Mouse (Mus musculus) lung, embryonic 15.5 days (tissue): Measurements from ENCODE around the gene Usp35. TPM values are rescaled to one million over a fixed set of nuclear protein-coding genes. Genes with fewer than 3 reads are reported as not detected.

Source experiments
- ATAC-seq: fragments of 200-750 bp; cut with Nextera tagmentation; 2 replicates; pipeline ENCODE4 v1.8.0; 2017; ENCODE audit warnings: moderate number of reproducible peaks, borderline replicate concordance; ENCODE audit not compliant: low FRiP score, low TSS enrichment; ENCODE audit errors: extremely low read depth
- H3K27ac ChIP-seq: fragments of 300-500 bp; sonication (generic); 2 replicates; pipeline ENCODE4 v1.5.1; 2015; ENCODE audit warnings: moderate library complexity, mild to moderate bottlenecking, inconsistent platforms
- H3K27me3 ChIP-seq: fragments of 300-500 bp; sonication (generic); 2 replicates; pipeline ENCODE4 v1.6.1; 2015; ENCODE audit warnings: inconsistent platforms
- H3K36me3 ChIP-seq: fragments of 300-500 bp; sonication (generic); 2 replicates; pipeline ENCODE4 v1.6.1; 2015; ENCODE audit warnings: inconsistent platforms
- H3K4me1 ChIP-seq: fragments of 300-500 bp; sonication (generic); 2 replicates; pipeline ENCODE4 v1.6.1; 2015; ENCODE audit warnings: inconsistent platforms
- H3K4me2 ChIP-seq: fragments of 300-500 bp; sonication (generic); 2 replicates; pipeline ENCODE4 v1.6.1; 2015; ENCODE audit warnings: inconsistent platforms, mild to moderate bottlenecking, moderate library complexity
- H3K4me3 ChIP-seq: fragments of 300-500 bp; sonication (generic); 2 replicates; pipeline ENCODE4 v1.5.1; 2015; ENCODE audit warnings: mild to moderate bottlenecking, inconsistent platforms
- H3K9ac ChIP-seq: fragments of 300-500 bp; sonication (generic); 2 replicates; pipeline ENCODE4 v1.6.1; 2015; ENCODE audit warnings: inconsistent platforms
- H3K9me3 ChIP-seq: fragments of 300-500 bp; sonication (generic); 2 replicates; pipeline ENCODE4 v1.6.1; 2016; ENCODE audit warnings: inconsistent platforms
- WGBS: fragments of 180-500 bp; shearing (Covaris S2); methylation state at CpG from one replicate; pipeline ENCODE4 v1.1.7; 2015; 5-methylcytosine and 5-hydroxymethylcytosine counted together
- polyA plus RNA-seq: library from polyadenylated mRNA; unstranded; fragments of >200 nt; fragmentation: Nextera tagmentation; extraction: Ambion mirVana; gene quantifications from 2 replicates; pipeline ENCODE4 v1.2.1, GENCODE M21; 2015

The Usp35 gene
- polyA plus RNA-seq, 1 experiment from 2014 or later: 1.7 TPM

DNA sequence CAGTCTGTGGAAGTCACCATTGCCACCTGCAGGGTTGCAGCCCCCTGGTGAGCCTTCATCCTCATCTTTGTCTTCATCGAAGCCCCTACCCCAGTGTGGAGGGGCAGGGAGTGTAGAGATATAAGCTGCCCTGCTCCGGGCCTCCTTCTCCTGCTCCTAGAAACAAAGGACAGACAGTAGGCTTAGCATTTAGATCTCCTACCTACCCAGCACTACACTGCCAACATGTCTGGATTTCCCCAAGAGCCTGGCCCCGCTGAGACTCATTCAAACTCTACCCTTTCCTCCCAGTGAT, 21.5 kb downstream of the Usp35 start:
- 85% methylated on average over 3 of the region's 3 CpGs for WGBS
- H3K36me3 ChIP-seq: peaks cover 19% of the 10 kb centered on the region
- no peak for ATAC-seq

GRCm38 (mm10) chr7:97309461-97310340, 22.1 kb downstream of the Usp35 start:
- no peak overlapping the region for H3K4me3 ChIP-seq
- no peak overlapping the region for H3K4me2 ChIP-seq
- WGBS: 90% methylated on average over 4 of the region's 4 CpGs
- H3K9ac ChIP-seq: no peak overlapping the region
- H3K36me3 ChIP-seq: peaks cover 25% of the 10 kb centered on the region
- no peak for ATAC-seq
- no peaks in the 10 kb centered on the region for H3K4me1 ChIP-seq
- H3K9me3 ChIP-seq: no peaks in the 10 kb centered on the region
- H3K27ac ChIP-seq: no peak overlapping the region
- no peaks in the 10 kb centered on the region for H3K27me3 ChIP-seq

More for the DNA sequence above, 21.5 kb downstream of the Usp35 start:
- Histone ChIP-seq H3K27ac (no peak overlapping the region), H3K9me3 (no peaks in the 10 kb centered on the region), H3K9ac (no peak overlapping the region), H3K4me2 (no peak overlapping the region), H3K4me1 (no peaks in the 10 kb centered on the region), H3K27me3 (no peaks in the 10 kb centered on the region), H3K4me3 (no peak overlapping the region)

DNA sequence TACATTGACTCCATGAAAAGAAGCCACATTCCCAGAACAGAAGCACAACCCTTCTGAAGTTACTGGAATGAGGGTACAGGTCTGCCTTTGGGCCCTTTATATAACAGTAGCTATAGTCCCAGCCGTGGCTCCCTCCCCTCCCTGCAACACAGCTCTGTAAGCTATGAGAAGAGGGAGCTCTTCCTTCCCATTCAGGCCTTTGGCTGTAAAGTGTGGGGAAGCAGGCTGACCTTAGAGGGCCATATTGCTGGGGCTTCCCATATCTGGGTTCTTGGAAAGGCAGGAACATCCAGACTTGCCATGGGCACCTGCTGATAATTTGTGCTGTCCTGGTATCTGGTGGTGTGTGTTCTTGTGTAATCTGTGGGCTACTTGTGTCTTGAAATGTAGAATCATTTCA, 24.3 kb downstream of the Usp35 start:
- H3K9me3 ChIP-seq: no peaks in the 10 kb centered on the region
- no peaks in the 10 kb centered on the region for H3K4me1 ChIP-seq
- H3K27me3 ChIP-seq: no peaks in the 10 kb centered on the region
- ATAC-seq: no peak
- H3K4me3 ChIP-seq: no peak overlapping the region
- no peak overlapping the region for H3K9ac ChIP-seq
- peaks cover 44% of the 10 kb centered on the region for H3K36me3 ChIP-seq
- no peak overlapping the region for H3K4me2 ChIP-seq
- WGBS: 96% methylated on average over 1 of the region's 1 CpGs
- H3K27ac ChIP-seq: no peak overlapping the region

DNA sequence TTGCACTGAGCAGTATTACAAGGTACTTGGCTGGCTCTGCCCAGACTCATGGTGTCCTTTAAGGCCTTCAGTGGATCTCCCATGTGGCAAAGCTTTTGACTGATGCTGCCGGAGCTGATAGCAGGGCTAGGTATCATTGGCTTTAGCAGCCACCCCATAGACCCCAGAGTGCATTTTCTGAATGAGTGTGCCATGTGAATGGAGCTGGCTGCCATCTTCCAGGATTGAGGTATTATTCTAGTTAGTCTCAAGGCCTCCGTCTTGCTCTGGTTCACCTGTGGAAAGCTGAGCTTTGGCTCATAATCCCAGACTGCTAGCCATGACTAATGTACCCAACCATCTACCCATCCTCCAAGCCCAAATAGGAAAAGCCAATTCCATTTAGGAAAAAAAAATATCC, 25.0 kb downstream of the Usp35 start:
- ATAC-seq: no peak
- H3K9me3 ChIP-seq: no peaks in the 10 kb centered on the region
- no peak overlapping the region for H3K9ac ChIP-seq
- H3K36me3 ChIP-seq: peaks cover 50% of the 10 kb centered on the region
- no peak overlapping the region for H3K4me3 ChIP-seq
- no peaks in the 10 kb centered on the region for H3K4me1 ChIP-seq
- no peak overlapping the region for H3K4me2 ChIP-seq
- no peaks in the 10 kb centered on the region for H3K27me3 ChIP-seq
- 90% methylated on average over 2 of the region's 2 CpGs for WGBS
- H3K27ac ChIP-seq: no peak overlapping the region

DNA sequence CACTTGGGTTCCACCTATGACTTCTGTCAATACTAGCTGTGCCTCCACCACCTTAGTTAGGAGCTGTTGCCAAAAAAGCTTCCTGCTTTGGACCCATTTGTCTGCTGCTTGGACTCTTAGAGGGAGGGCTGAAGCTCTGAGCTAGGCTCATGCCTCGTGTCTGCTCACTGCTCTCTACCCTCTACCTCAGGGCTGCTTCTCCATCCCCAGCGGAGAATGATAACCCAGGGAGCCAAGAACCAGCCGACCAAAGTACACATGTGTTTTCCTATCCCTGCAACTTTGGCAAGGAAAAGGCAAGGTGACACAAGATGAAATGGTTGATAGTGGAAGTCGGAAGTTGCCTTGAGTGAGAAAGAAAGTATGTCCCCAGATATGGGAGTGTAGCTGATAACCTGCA, 26.6 kb downstream of the Usp35 start:
- Histone ChIP-seq H3K4me3 (no peak overlapping the region), H3K9me3 (no peaks in the 10 kb centered on the region), H3K27me3 (no peaks in the 10 kb centered on the region), H3K4me1 (no peaks in the 10 kb centered on the region), H3K27ac (no peak overlapping the region), H3K4me2 (no peak overlapping the region), H3K36me3 (peaks cover 53% of the 10 kb centered on the region), H3K9ac (no peak overlapping the region)
- no peak for ATAC-seq
- WGBS: 76% methylated on average over 4 of the region's 4 CpGs

GRCm38 (mm10) chr7:97304471-97304870, 27.3 kb downstream of the Usp35 start:
- Histone ChIP-seq H3K36me3 (peaks cover 49% of the 10 kb centered on the region), H3K27ac (no peak overlapping the region), H3K27me3 (no peaks in the 10 kb centered on the region), H3K4me1 (no peaks in the 10 kb centered on the region), H3K4me3 (no peak overlapping the region), H3K9ac (no peak overlapping the region), H3K9me3 (no peaks in the 10 kb centered on the region), H3K4me2 (no peak overlapping the region)
- no peak for ATAC-seq

- no peaks in the 10 kb centered on the region for H3K4me1 ChIP-seq
- H3K4me2 ChIP-seq: no peak overlapping the region
- H3K4me3 ChIP-seq: no peak overlapping the region
- no peak for ATAC-seq
- peaks cover 48% of the 10 kb centered on the region for H3K36me3 ChIP-seq
- no peak overlapping the region for H3K27ac ChIP-seq
- H3K27me3 ChIP-seq: no peaks in the 10 kb centered on the region
- H3K9me3 ChIP-seq: no peaks in the 10 kb centered on the region
- 75% methylated on average over 2 of the region's 2 CpGs for WGBS
- no peak overlapping the region for H3K9ac ChIP-seq
Observed at GRCm38 (mm10) chr7:97303614-97304013, 28.2 kb downstream of the Usp35 start.

GRCm38 (mm10) chr7:97302876-97303275, 28.9 kb downstream of the Usp35 start:
- no peak for ATAC-seq
- no peak overlapping the region for H3K27ac ChIP-seq
- peaks cover 41% of the 10 kb centered on the region for H3K36me3 ChIP-seq
- H3K27me3 ChIP-seq: no peaks in the 10 kb centered on the region
- no peak overlapping the region for H3K4me2 ChIP-seq
- 75% methylated on average over 4 of the region's 4 CpGs for WGBS
- no peak overlapping the region for H3K9ac ChIP-seq
- no peaks in the 10 kb centered on the region for H3K4me1 ChIP-seq
- no peaks in the 10 kb centered on the region for H3K9me3 ChIP-seq
- H3K4me3 ChIP-seq: no peak overlapping the region

DNA sequence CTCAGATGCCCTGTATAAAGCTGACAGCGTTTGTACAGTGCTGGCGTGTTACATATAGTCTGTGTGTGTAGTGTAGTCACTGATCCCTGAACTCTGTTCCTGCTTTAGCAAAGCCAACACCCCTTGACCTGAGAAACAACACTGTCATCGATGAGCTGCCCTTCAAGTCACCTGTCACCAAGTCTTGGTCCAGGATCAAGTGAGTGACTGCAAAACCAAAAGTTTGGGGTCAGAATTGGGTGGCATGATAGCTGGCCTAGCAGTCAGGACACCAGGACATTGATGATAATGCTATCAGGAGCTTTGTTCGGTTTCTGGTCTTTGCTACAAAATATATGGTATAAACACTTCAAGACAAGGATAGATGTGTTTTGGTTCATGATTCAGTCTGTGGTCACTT, 29.6 kb downstream of the Usp35 start:
- Histone ChIP-seq H3K4me3 (no peak overlapping the region), H3K27me3 (no peaks in the 10 kb centered on the region), H3K36me3 (peaks cover 37% of the 10 kb centered on the region), H3K9ac (no peak overlapping the region), H3K4me1 (no peaks in the 10 kb centered on the region), H3K4me2 (no peak overlapping the region), H3K9me3 (no peaks in the 10 kb centered on the region), H3K27ac (no peak overlapping the region)
- no peak for ATAC-seq
- WGBS: 73% methylated on average over 4 of the region's 4 CpGs

DNA sequence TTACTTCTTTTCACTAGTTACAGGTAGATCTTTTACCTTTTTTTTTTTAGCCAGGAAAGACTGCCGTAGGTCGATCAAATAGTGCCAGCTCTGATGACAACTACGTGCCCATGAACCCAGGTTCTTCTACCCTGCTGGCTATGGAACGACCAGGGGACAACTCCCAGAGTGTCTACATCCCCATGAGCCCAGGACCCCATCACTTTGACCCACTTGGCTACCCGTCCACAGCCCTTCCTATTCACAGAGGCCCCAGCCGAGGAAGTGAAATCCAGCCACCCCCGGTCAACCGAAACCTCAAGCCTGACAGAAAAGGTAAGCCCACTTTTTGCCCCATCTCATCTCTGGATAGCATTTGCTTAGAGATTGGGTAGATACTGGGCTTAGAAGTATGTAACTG, 30.5 kb downstream of the Usp35 start:
- peaks cover 37% of the 10 kb centered on the region for H3K36me3 ChIP-seq
- no peaks in the 10 kb centered on the region for H3K27me3 ChIP-seq
- H3K4me2 ChIP-seq: no peak overlapping the region
- ATAC-seq: no peak
- WGBS: 77% methylated on average over 8 of the region's 8 CpGs
- H3K9ac ChIP-seq: no peak overlapping the region
- no peaks in the 10 kb centered on the region for H3K4me1 ChIP-seq
- no peak overlapping the region for H3K27ac ChIP-seq
- H3K9me3 ChIP-seq: no peaks in the 10 kb centered on the region
- no peak overlapping the region for H3K4me3 ChIP-seq

DNA sequence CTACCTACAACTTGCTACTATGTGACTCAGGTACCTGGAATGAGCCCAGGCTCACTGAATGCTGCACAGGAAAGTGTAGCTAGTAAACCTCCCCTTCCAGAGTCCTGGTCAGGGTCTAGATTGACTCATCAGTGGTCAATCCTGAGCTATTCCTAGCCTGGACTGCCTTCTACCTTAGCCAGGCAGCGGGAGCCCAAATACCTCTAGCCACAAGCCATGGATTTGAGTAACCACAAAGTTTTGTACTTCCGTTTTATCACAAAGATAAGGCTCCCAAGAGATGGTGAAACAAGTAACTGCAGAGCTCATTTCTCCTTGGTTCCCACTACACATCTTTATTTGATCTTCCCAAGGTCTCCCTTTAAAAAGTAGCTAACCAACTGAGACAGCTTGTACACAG, 30.9 kb downstream of the Usp35 start:
- Histone ChIP-seq H3K36me3 (peaks cover 37% of the 10 kb centered on the region), H3K4me2 (no peak overlapping the region), H3K9me3 (no peaks in the 10 kb centered on the region), H3K4me1 (no peaks in the 10 kb centered on the region), H3K9ac (no peak overlapping the region), H3K27me3 (no peaks in the 10 kb centered on the region), H3K4me3 (no peak overlapping the region), H3K27ac (no peak overlapping the region)
- 84% methylated on average over 2 of the region's 2 CpGs for WGBS
- ATAC-seq: no peak

GRCm38 (mm10) chr7:97298943-97299342, 32.9 kb downstream of the Usp35 start:
- WGBS: 84% methylated on average over 6 of the region's 6 CpGs
- Histone ChIP-seq H3K4me2 (no peak overlapping the region), H3K4me1 (no peaks in the 10 kb centered on the region), H3K4me3 (no peak overlapping the region), H3K9ac (no peak overlapping the region), H3K27ac (no peak overlapping the region), H3K9me3 (no peaks in the 10 kb centered on the region), H3K36me3 (peaks cover 24% of the 10 kb centered on the region; the same call in 1 of the 2 replicates), H3K27me3 (no peaks in the 10 kb centered on the region)
- ATAC-seq: no peak

DNA sequence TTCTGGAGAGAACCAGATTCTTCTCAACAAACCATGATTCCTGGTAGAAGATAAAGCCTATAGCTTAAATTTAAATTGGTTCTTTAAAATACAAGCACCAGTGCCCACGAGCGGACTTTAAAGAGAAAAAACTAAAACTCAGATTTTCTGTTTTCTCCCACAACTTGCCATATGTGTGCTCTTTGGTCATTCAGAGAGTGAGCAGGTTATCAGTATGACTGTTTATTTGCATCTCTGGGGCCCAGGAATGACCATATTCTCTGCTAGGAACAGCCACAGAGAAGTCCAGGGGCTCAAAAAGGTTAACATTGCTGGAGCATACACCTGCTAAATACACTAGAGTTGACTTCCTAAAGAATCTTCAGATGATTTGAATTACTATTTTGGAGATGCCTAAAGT, 33.5 kb downstream of the Usp35 start:
- H3K36me3 ChIP-seq: peaks cover 17% of the 10 kb centered on the region; the same call in 1 of the 2 replicates
- H3K9me3 ChIP-seq: no peaks in the 10 kb centered on the region
- ATAC-seq: no peak
- no peaks in the 10 kb centered on the region for H3K27me3 ChIP-seq
- no peak overlapping the region for H3K27ac ChIP-seq
- no peak overlapping the region for H3K9ac ChIP-seq
- H3K4me3 ChIP-seq: no peak overlapping the region
- no peaks in the 10 kb centered on the region for H3K4me1 ChIP-seq
- H3K4me2 ChIP-seq: no peak overlapping the region
- WGBS: 93% methylated on average over 2 of the region's 2 CpGs
